Mouse (Mus musculus): ENCODE results near the gene Pmvk.

DNA sequence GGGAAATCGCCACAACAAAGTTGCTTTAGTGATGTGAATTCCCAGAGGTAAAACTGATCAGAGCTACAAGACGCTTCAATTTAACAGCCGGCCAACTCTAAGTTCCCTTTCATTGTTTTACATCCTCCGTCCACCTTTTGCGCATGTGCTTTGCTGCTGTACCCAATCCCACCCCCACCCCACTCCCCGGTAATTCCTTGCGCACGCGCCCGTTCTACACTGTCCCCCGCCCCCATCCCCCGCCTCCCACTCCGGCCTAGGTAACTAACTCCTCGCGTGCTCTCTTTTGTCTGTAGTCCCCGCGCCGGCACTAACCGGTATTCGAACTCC, 36.5 kb upstream of the Pmvk start:
- TF ChIP-seq CTCF (IDR thresholded peaks at IDR 0.05; ENCODE audit: extremely low read depth, insufficient read depth, low read length): no peak
- no peak for TF ChIP-seq POLR2A (IDR thresholded peaks at IDR 0.05; ENCODE audit: extremely low read depth, insufficient read depth, low read length)
